Mouse (Mus musculus) spleen, embryonic (tissue): ENCODE measurements around the gene Slc12a5.

Experiments used
- CTCF ChIA-PET: fragments of 350-600 bp; sonication (Branson Sonifier 250); formaldehyde crosslinking; loops from one replicate; lab custom pipeline; 2022; lab: Charles Lee

Gene Slc12a5

GRCm38 (mm10) chr2:164970631-164971196, 10.1 kb downstream of the Slc12a5 start:
- CTCF ChIA-PET = no interaction called here

GRCm38 (mm10) chr2:164972646-164973045, 12.0 kb downstream of the Slc12a5 start:
- CTCF ChIA-PET = no interaction called here

- CTCF ChIA-PET = no interaction called here
Observed at GRCm38 (mm10) chr2:164975611-164976010, 15.0 kb downstream of the Slc12a5 start.

GRCm38 (mm10) chr2:164979749-164980148, 19.1 kb downstream of the Slc12a5 start:
- CTCF ChIA-PET = no interaction called here

GRCm38 (mm10) chr2:164985962-164986361, 25.4 kb downstream of the Slc12a5 start:
- CTCF ChIA-PET = no interaction called here

GRCm38 (mm10) chr2:164986371-164987027, 25.9 kb downstream of the Slc12a5 start:
- CTCF ChIA-PET = no interaction called here

DNA sequence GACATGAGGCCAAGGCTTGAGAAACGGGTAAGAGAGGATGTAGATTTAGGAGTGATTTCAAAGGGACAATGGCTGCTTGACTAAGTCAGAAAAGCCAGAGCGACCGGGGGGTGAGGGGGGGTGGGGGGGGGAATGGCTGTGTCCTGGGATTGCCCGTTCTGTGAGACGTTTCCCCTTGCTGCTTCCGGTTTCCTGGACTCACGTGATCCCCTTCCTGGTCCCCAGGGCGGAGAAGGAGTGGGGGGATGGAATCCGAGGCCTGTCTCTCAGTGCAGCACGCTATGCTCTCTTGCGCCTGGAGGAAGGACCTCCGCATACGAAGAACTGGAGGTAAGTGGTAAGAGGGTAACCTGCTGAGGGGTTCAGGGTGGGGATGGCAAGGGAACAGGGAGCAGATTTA, 28.2 kb downstream of the Slc12a5 start:
- CTCF ChIA-PET = no interaction called here

GRCm38 (mm10) chr2:164991111-164991510, 30.5 kb downstream of the Slc12a5 start:
- CTCF ChIA-PET = no interaction called here

DNA sequence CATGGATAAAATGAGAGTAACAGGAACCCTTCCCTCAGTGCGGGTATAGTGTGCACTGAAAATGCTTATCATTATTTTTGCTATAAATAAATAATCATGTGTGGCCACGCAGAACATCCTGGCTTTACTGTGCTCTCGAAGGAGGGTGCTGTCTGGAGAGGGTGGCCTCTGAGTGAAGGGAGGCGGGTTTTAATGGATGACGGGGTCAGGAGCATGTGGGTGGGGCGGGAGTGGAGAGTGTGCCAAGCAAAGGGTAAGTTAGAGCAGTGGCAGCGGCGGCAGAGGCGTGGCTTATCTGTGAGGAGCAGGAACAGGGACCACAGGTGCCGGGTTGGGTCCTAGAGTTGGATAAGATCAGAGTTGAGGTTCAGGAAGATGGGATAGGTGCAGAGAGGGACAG, 31.2 kb downstream of the Slc12a5 start:
- CTCF ChIA-PET = no interaction called here

DNA sequence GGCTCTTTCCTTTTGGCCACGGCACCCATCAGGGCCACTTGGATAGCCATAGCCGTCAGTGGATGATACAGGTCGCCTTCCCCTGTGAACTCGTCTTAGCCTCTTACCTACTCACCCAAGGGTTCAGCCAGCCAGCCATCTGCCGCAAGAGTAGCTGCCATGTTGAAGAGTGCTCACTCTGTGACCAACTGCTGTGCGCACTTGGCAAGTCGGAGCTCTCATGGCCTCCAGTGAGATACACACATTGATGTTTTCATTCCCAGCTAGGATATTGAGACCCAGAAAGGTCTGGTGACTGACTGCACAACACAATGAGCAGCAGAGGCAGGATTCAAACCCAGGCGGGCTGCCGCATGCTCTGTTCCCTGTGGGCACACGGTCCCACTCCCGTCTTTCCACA, 33.6 kb downstream of the Slc12a5 start:
- CTCF ChIA-PET = no interaction called here

GRCm38 (mm10) chr2:164994659-164995428, 34.2 kb downstream of the Slc12a5 start:
- CTCF ChIA-PET = no interaction called here

GRCm38 (mm10) chr2:164995976-164996375, 35.4 kb downstream of the Slc12a5 start:
- CTCF ChIA-PET = interaction anchor here (0.7 kb wide), 1 partner anchor 19 kb away, joined by 5 read pairs; no protein-coding TSS in a partner anchor

DNA sequence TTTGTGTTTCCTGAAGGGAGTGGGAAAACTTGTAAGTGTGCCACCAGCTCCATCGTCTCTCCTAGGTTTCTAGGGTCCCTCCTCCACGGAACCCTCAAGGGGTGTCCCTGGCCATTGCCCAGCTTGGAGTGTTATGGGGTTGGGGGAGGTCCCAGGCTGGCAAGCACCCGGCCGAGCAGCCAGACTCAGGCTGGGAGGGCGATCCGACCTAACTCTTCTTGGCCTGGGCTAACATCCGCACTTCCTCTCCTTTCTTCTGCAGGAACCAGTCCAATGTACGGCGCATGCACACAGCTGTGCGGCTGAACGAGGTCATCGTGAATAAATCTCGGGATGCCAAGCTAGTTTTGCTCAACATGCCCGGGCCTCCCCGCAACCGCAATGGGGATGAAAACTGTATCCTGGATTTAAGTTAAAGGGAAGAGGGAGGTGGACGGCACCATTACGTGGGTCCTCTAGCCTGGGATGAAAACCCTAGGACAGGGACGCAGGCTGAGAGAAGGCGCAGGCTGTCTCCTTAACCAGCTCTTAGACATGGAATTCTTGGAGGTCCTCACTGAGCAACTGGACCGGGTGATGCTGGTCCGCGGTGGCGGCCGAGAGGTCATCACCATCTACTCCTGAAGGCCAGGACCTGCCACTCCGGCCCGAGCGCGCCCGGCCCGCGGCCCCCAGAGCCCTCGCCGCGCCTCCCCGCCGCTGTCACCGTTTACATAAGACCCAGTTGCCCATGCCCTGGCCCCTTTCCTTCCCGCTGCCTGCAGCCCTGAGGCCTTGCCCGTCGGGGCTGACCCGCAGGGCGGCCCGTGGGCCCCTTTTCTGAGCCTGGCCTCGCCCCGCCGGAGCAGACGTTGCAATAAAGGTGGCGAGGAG, 36.5 kb downstream of the Slc12a5 start:
- CTCF ChIA-PET = no interaction called here

- CTCF ChIA-PET = no interaction called here
Observed at GRCm38 (mm10) chr2:164997721-164998428, 37.3 kb downstream of the Slc12a5 start.

GRCm38 (mm10) chr2:165001958-165002357, 41.4 kb downstream of the Slc12a5 start:
- CTCF ChIA-PET = no interaction called here

DNA sequence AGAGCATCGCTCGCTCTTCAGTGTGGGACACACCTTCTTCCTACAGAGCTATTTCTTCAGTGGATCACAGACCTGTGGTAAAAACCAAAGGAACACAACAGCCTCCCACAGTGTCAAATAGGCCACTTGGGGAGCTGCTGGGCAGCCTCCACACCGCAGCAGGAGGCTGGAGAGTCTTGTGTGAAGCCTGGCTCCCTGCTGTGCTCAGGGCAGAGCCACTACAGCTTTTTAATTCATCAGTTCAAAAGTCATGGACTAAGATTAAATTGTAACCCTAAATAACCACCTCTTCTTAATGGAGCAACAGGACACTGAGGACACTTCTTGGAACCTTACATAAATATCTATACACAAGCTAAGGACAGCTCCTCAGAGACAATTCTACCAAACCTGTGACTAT, 42.5 kb downstream of the Slc12a5 start:
- CTCF ChIA-PET = no interaction called here

DNA sequence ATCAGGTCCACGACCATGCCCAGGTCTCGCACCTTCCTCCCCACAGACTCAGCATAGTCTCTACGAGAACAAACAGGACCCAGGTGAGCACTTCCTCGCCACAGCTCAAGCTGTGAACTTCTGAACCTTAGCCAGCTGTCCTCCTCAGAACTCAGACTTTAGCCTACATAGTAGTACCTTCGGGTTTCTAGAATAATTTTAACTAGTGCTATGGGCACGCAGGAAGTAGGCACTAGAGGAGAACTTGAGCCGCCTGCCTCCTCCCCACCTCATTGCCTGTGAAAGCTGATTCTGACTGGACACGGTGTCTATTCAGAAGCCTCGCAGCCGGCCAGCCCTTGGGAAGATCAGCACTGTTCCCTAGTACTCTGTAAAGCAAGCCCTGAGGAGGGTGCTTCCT, 43.6 kb downstream of the Slc12a5 start:
- CTCF ChIA-PET = no interaction called here

DNA sequence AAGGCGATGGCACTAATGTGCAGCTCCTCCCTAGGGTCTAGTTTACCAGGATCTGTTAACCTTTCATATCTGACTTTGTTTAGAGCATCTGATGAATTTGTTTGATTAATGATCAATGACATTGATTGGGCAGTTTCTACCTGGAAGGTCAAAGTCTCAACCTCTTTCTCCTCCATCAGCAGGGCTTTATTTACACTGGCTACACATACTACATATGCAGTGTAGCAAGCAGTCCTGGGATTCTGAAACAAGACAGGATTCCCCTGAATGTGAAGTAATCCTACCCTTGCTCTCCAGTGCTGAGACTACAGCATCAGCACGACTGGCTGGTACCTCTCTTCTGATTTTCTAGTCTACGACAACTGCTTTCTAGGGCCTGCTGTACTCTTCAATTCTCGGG, 46.2 kb downstream of the Slc12a5 start:
- CTCF ChIA-PET = no interaction called here

- CTCF ChIA-PET = no interaction called here
Observed at GRCm38 (mm10) chr2:165007986-165008385, 47.4 kb downstream of the Slc12a5 start.

DNA sequence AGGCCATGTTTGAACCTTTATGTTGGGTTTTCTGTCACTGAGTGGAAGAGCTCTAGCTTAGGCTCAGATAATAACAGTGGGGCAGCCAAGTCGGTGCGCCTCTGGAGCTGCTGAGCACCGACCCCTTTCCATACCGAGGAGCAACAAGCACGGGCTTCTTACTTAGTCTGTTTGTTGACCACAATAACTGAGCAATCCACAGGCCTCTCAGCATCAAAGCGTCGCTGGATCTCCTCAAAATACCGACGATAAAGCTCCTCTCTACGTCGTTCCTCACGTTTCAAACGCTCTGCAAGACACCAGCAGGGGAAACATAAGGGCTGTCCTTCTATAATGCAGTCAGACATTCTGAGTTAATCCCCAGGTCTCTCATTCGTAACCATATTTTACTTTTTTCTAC, 48.6 kb downstream of the Slc12a5 start:
- CTCF ChIA-PET = interaction anchor here (0.6 kb wide), 1 partner anchor 136 kb away, joined by 14 read pairs; no protein-coding TSS in a partner anchor

GRCm38 (mm10) chr2:165009581-165009980, 49.0 kb downstream of the Slc12a5 start:
- CTCF ChIA-PET = no interaction called here
